Mouse (Mus musculus): ENCODE measurements around the gene Coq8a. TPM values are rescaled to one million over a fixed set of nuclear protein-coding genes. Genes with fewer than 3 reads are reported as not detected.

Coq8a gene
- total and polyA plus RNA-seq, 3 experiments: 1.5 to 2.1 TPM; not detected in 1

GRCm38 (mm10) chr1:180215044-180215443 is 15.6 kb upstream of the Coq8a start:
- Histone ChIP-seq H3K9me3 (replicated peaks; ENCODE audit: insufficient read depth, low read length) (no peaks in the 10 kb centered on the region), H3K4me1 (ENCODE audit: control insufficient read depth in 1 of 2, insufficient read depth in 2 of 2, low read length in 2 of 2) (no peaks in the 10 kb centered on the region), H3K36me3 (ENCODE audit: control insufficient read depth in 1 of 2, insufficient read depth in 2 of 2, low read length in 2 of 2) (no peaks in the 10 kb centered on the region), H3K27me3 (ENCODE audit: control insufficient read depth in 1 of 2, insufficient read depth in 2 of 2, low read length in 2 of 2) (no peaks in the 10 kb centered on the region), H3K9ac (ENCODE audit: control insufficient read depth, low read depth, low read length, poor library complexity, severe bottlenecking) (no peak overlapping the region), H3K4me3 (ENCODE audit: control insufficient read depth in 1 of 2, insufficient read depth in 1 of 2, low read depth in 2 of 2, low read length in 2 of 2) (no peak overlapping the region), H3K79me2 (ENCODE audit: control insufficient read depth, insufficient read depth, low read length, poor library complexity) (no peaks in the 10 kb centered on the region), H3K27ac (ENCODE audit: control insufficient read depth, low read depth, low read length) (no peak overlapping the region)
- peak; percentile 79 for DNase-seq (ENCODE audit: low read depth, low spot score)
- TF ChIP-seq USF1 (IDR thresholded peaks at IDR 0.05; ENCODE audit: low read depth, low read length) (no peak), ELF1 (IDR thresholded peaks at IDR 0.05; ENCODE audit: low read depth, low read length) (no peak), SMC3 (IDR thresholded peaks at IDR 0.05; ENCODE audit: low read depth, low read length) (peak; percentile 98), RCOR1 (IDR thresholded peaks at IDR 0.05; ENCODE audit: low read depth, low read length) (no peak), ZC3H11A (IDR thresholded peaks at IDR 0.05; ENCODE audit: low read depth, low read length) (peak; percentile 90), RAD21 (IDR thresholded peaks at IDR 0.05; ENCODE audit: low read depth, low read length) (peak; percentile 96), MAFK (IDR thresholded peaks at IDR 0.05; ENCODE audit: borderline replicate concordance, low read depth, low read length) (no peak), E2F4 (IDR thresholded peaks at IDR 0.05; ENCODE audit: borderline replicate concordance, low read depth, low read length) (no peak), NELFE (IDR thresholded peaks at IDR 0.05; ENCODE audit: low read depth, low read length) (no peak), NRF1 (IDR thresholded peaks at IDR 0.05; ENCODE audit: insufficient read depth, low read depth, low read length, poor library complexity, severe bottlenecking) (no peak), POLR2AphosphoS2 (IDR thresholded peaks at IDR 0.05; ENCODE audit: low read length) (no peak), CTCF (IDR thresholded peaks at IDR 0.05 in 2 of 3, conservative IDR thresholded peaks at IDR 0.05 in 1 of 3; ENCODE audit: control insufficient read depth in 1 of 3, insufficient read depth in 1 of 3, low read depth in 2 of 3, low read length in 3 of 3, poor library complexity in 1 of 3, severe bottlenecking in 1 of 3) (peak; percentile 95 to 98 (median 96))

DNA sequence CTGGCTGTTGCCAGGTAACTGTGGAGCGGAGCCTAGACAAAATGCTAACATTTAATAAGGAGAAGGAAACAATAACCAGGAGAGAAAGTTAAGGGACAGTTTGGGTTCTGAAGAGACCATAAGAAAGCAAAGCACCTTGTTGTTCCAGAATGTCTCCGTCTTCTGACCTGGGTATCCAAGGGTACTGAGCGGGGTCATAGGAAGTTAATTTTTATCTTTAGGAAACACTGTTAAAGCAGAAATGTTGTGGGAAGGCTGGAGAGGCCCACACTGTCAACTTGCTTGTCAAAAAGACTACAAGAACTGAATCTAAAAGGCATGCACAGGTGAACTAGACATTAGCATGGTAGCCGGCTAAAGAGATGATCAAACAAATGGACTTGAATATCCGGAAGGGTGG is 13.5 kb upstream of the Coq8a start:
- Histone ChIP-seq H3K9me3 (replicated peaks; ENCODE audit: insufficient read depth, low read length) (no peaks in the 10 kb centered on the region), H3K27me3 (ENCODE audit: control insufficient read depth in 1 of 2, insufficient read depth in 2 of 2, low read length in 2 of 2) (no peaks in the 10 kb centered on the region), H3K4me3 (ENCODE audit: control insufficient read depth in 1 of 2, insufficient read depth in 1 of 2, low read depth in 2 of 2, low read length in 2 of 2) (no peak overlapping the region), H3K27ac (ENCODE audit: control insufficient read depth, low read depth, low read length) (no peak overlapping the region), H3K79me2 (ENCODE audit: control insufficient read depth, insufficient read depth, low read length, poor library complexity) (no peaks in the 10 kb centered on the region), H3K36me3 (ENCODE audit: control insufficient read depth in 1 of 2, insufficient read depth in 2 of 2, low read length in 2 of 2) (no peaks in the 10 kb centered on the region), H3K4me1 (ENCODE audit: control insufficient read depth in 1 of 2, insufficient read depth in 2 of 2, low read length in 2 of 2) (no peaks in the 10 kb centered on the region), H3K9ac (ENCODE audit: control insufficient read depth, low read depth, low read length, poor library complexity, severe bottlenecking) (no peak overlapping the region)
- TF ChIP-seq BHLHE40 (IDR thresholded peaks at IDR 0.05; ENCODE audit: borderline replicate concordance, low read depth, low read length): no peak
- TF ChIP-seq CHD1 (IDR thresholded peaks at IDR 0.05; ENCODE audit: low read depth, low read length): no peak
- TF ChIP-seq MAZ (IDR thresholded peaks at IDR 0.05; ENCODE audit: low read depth, low read length): no peak
- TF ChIP-seq TCF12 (IDR thresholded peaks at IDR 0.05; ENCODE audit: low read depth, low read length): no peak
- no peak for TF ChIP-seq ZNF384 (IDR thresholded peaks at IDR 0.05; ENCODE audit: low read depth, low read length)
- no peak for TF ChIP-seq SMC3 (IDR thresholded peaks at IDR 0.05; ENCODE audit: low read depth, low read length)
- no peak for TF ChIP-seq MAFK (IDR thresholded peaks at IDR 0.05; ENCODE audit: borderline replicate concordance, low read depth, low read length)
- no peak for TF ChIP-seq GATA1 (IDR thresholded peaks at IDR 0.05; ENCODE audit: low read depth, low read length)
- no peak for TF ChIP-seq HCFC1 (IDR thresholded peaks at IDR 0.05; ENCODE audit: low read depth, low read length)
- TF ChIP-seq KAT2A (conservative IDR thresholded peaks at IDR 0.05; ENCODE audit: low read depth, low read length): no peak
- TF ChIP-seq NRF1 (IDR thresholded peaks at IDR 0.05; ENCODE audit: insufficient read depth, low read depth, low read length, poor library complexity, severe bottlenecking): no peak
- no peak for TF ChIP-seq MYC (IDR thresholded peaks at IDR 0.05; ENCODE audit: low read depth, low read length)
- no peak for TF ChIP-seq ZKSCAN1 (IDR thresholded peaks at IDR 0.05; ENCODE audit: low read depth, low read length)
- no peak for TF ChIP-seq ZC3H11A (IDR thresholded peaks at IDR 0.05; ENCODE audit: low read depth, low read length)
- DNase-seq (ENCODE audit: low read depth, low spot score): no peak
